Mouse (Mus musculus) right cerebral cortex, adult 2 months (tissue): ENCODE measurements around the gene Izumo1.

ENCODE experiments used
- DNase-seq, 2 experiments: peaks; one replicate each; pipeline ENCODE4 v3.0.0; 2021 to 2022; ENCODE audit warnings: low spot score in 2 of 2

Izumo1 gene

GRCm38 (mm10) chr7:45618316-45618715 lies 3.3 kb upstream of the Izumo1 start:
- DNase-seq = no peak

DNA sequence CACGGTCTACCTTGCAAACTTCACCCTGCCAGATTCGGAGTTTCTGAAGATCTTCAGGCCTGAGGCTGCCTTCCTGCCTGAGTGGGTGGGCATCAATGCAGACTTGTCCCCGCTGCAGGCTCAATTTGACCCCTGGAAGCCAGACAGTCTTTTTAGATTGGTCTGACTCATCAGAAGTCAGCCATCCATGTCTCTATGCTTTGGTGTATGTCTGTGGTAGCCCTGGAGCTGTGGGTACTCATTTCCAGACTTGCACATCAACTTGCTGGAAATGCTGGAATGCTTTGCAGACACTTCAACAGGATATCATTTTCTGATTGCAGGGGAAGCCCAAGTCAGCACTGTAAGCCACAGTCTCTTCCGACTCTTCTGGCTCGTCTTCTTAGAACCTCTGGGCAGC lies 2.0 kb upstream of the Izumo1 start:
- DNase-seq = no peak

DNA sequence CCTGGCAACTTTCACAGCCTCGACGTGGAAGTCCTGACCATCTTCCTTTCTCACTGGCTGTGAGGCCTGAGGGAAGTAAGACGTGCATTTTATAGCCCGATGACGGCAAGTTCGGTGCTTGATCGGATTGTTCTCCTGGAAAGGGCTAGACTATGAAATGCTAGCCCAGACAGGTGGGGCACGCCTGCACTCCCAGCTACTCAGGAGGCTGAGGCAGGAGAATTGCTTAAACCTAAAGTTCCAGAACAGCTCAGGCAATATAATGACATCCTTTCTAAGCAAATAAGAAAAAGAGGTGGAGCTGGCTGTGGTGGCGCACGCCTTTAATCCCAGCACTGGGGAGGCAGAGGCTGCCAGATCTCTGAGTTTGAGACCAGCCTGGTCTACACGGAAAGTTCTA lies 1.9 kb downstream of the Izumo1 start:
- no peak for DNase-seq

GRCm38 (mm10) chr7:45624718-45625117 lies 3.1 kb downstream of the Izumo1 start:
- DNase-seq = no peak

DNA sequence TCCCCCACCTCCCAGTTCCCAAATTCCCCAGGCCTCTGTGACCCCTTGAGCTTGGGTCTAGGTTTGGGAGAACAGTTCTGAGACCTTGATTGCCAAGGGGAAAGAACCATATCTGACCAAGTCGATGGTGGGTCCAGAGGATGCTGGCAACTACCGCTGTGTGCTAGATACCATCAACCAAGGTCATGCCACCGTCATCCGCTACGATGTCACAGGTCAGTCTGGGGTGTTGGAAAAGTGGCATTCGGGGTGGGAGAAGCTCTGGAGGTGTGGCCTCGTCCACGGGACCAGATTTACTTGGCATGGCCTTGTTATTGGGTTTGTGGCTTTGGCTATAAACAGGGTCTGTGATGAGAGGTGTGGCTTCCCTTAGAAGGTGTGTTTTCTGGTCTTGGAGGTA lies 3.9 kb downstream of the Izumo1 start:
- DNase-seq = no peak

- no peak for DNase-seq
Measured at GRCm38 (mm10) chr7:45626571-45627076, 5.0 kb downstream of the Izumo1 start.

DNA sequence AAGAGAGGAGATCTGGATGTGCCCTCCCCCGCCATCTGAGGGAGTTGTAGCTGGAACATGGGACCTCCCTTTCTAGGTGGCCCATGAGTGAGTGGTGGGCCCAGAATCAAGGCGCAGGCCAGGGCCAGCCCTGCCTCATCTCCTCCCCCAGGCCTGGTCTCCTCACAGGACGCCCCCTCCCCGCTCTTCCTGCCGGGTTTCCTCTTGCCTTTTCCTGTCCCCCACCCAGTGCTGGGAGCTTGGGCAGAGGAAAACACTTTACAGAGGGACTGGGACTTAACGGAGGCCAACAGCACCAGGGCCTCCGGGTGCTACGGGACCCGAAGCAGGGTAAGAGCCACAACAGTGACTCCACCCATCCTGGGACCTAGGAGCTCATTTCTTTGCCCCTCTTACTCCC lies 5.7 kb downstream of the Izumo1 start, which contains the start of gene Rasip1:
Gene Rasip1 (plus strand): TSS at position 228 of the 400 bp plus-strand sequence.
- no peak for DNase-seq

DNA sequence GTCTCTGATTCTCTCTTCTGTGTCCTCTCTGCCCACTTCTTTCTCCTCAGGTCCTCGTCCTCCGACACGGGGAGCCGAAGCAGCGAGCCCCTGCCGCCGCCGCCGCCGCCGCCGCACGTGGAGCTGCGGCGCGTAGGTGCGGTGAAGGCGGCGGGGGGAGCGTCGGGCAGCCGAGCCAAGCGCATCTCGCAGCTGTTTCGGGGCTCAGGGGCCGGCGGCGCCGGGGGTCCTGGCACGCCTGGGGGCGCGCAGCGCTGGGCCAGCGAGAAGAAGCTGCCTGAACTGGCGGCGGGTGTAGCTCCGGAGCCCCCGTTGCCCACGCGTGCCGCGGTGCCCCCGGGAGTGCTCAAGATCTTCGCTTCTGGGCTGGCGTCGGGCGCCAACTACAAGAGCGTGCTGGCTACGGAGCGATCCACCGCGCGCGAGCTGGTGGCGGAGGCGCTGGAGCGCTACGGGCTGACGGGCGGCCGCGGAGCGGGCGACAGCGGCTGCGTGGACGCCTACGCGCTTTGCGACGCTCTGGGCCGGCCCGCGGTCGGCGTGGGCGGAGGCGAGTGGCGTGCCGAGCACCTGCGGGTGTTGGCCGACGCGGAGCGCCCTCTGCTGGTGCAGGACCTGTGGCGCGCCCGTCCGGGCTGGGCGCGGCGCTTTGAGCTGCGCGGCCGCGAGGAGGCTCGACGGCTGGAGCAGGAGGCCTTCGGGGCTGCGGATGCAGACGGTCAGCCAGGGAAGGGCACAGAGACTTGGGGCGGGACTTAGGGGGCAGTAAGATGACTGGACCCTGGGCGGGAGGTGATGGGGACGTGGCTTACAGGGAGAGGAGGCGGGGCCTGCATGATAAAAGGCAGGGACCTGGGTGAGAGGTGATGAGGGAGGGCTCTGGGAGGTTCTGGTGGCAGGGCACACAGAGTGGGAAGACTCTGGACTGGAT lies 7.0 kb downstream of the Izumo1 start:
- DNase-seq = peak; percentile 76 to 78

- no peak for DNase-seq
Measured at GRCm38 (mm10) chr7:45630064-45630907, 8.7 kb downstream of the Izumo1 start.

DNA sequence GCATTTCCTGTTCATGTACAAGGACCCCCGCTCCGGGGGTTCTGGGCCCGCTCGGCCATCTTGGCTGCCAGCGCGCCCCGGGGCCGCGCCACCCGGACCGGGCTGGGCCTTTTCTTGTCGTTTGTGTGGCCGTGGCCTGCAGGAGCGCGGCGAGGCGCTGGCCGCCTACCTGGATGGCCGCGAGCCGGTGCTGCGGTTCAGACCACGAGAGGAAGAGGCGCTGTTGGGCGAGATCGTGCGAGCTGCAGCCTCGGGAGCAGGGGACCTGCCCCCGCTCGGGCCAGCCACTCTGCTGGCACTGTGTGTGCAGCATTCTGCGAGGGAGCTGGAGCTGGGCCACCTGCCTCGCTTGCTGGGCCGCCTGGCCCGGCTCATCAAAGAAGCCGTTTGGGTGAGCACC lies 10.9 kb downstream of the Izumo1 start:
- DNase-seq = peak in 1 of 2 experiments; percentile 32

DNA sequence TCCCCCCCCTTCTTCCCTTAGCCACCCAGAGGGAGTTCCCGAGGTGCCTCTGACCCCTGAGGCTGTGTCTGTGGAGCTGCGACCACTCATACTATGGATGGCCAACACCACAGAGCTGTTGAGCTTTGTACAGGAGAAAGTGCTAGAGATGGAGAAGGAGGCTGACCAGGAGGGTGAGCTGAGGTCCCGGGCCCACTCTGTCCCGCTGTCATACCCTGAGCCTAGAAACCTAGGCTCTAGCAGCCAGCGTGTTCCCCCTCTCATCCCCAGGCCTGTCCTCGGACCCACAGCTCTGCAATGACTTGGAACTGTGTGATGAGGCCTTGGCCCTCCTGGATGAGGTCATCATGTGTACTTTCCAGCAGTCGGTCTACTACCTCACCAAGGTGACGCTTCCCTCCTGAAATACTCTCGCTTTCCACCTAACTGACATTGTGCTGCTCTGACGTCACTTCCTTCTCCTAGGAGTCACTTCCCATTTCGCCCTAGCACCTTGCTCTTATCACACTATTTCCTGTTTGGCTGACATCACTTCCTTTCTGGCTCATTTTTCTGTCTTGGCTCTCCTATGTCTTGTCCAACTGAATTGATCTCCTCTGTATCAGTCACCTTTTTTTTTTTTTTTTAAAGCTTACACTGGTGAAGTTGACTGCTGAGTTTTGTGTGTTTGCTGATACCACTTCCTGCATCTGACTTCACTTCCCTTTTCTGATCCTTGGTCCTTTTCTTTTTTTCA lies 13.5 kb downstream of the Izumo1 start:
- DNase-seq = no peak

DNA sequence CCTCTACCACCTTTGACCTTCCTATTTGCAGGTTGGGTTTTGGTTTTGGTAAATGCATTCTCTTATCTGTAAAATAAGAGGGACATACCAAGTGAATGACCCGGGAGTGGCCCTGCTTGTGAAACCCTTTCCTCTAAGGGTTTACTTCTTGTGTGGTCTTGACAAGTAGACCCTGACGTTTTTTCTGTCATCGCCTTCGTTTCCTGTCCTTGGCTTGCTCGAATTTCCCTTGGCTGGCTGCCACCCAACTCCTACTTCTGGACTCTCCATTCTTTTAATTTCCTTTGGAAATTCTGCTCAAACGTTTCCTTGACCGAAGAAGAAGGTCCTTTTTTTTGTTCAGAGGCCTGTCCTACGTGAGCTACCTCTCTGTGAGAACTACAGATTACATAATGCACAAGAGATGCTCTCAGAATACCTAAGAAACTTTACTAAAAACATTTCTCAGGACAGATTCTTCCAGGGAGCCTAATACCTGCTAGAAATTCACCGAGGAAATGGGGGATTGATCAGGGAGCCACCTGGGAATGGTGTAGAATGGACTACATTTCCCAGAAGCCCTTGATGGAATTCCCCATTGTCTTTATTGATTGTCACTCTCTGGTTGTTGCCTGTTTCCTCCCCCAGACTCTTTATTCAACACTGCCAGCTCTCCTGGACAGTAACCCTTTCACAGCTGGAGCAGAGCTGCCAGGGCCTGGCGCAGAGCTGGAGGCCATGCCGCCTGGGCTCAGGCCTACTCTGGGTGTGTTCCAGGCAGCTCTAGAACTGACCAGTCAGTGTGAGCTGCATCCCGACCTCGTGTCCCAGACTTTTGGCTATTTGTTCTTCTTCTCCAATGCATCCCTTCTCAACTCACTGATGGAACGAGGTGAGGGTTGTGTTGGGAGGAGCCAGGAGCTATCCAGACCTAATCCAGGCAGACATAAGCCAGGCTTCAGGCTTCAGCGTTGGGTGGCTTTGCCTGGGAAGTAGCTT lies 14.4 kb downstream of the Izumo1 start:
- no peak for DNase-seq

DNA sequence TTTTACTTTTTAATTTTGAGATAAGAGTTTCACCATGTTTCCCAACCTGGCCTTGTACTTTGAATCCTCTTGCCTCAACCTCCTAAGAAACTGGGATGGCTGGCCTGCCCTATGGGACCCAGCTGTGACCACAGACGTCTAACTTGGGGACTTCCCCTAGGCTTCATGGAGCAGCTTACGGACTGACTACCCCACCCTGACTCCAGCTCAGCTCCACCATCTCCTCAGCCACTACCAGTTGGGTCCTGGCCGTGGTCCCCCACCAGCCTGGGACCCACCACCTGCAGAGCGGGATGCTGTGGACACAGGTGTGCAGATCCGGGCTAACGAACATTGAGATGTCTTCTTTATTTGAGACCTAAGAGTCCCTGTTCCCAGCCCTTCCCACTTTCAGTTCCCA lies 16.1 kb downstream of the Izumo1 start:
- DNase-seq = no peak

- peak; percentile 98 for DNase-seq
Measured at GRCm38 (mm10) chr7:45638623-45639401, 17.2 kb downstream of the Izumo1 start.

- DNase-seq = no peak
Measured at GRCm38 (mm10) chr7:45639561-45640027, 18.0 kb downstream of the Izumo1 start, which contains the start of gene Mamstr. Gene Mamstr, plus strand, starts transcription at chr7:45639977.

DNA sequence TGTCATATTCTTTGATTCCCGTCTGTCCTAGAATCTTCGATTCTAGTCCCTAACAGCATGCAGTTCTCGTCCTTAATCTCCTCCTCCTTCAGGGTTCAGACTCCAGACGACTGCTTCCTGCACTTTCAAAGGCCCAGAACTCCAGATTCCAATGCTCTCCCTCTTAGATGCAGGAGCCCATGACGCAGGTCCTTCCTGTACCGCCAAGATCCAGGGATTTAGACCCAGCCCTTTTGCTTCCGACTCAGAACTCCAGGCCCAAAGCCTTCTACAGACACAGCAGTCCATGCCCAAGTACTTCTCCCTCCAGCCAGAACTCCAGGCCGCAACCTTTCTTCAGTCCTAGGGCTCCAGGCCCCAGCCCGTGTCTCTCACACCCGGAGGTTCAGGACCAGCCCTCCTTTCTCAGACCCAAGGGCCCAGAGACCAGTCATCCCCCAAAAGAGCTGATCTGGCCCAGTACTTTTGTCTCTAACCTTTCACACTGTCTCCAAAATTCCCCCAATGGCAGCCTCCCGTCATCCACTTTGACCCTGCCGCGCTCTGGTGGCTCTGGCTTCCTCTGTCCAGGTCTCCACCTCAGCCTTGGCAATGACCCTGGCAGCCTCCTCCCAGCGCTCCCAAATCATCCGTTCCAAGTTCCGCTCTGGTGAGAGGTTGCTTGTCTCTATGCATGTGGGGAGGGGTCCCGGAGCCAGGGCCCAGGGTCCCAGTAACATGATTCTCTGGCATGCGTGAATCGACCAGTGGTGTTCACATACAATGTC lies 18.8 kb downstream of the Izumo1 start:
- no peak for DNase-seq

DNA sequence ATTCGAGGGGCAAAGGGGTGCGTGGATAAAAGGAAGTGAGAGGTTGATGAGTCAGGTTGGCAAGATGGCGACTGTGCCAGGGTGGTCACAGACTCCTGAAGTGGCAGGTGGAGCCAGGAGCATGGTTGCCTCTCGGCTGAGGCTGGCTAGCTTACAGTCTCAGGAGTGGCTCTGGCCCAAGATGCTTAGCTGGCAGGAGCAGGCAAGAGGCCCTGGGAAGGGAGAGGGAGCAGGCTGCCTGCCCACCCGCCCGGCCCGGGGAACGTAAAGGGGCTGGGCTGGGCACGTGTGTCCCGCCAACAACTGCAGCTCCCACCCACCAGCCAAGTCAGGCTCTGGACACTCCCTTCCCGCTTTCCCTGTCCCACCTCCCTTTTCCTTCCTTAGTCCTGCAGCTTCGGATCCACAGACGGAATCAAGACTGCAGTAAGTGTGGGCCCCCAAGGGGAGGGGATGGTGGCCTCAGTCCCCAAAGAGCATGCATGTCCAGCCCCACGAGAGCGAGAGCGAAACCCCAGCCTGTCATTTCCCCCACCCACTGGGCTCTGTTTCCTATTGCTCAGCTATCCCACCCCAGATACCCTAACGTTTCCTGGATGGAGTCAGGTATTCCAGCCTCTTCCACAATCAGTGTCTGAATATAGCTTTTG lies 19.9 kb downstream of the Izumo1 start:
- DNase-seq = no peak

GRCm38 (mm10) chr7:45642083-45642482 lies 20.5 kb downstream of the Izumo1 start:
- DNase-seq = no peak
